Mouse (Mus musculus): Measurements from ENCODE around the gene Psmb9.
A peak's percentile ranks its signal among the peaks of the same experiment; 100 is the strongest.
"Not testable (repeated sequence)": the region's sequence is repeated elsewhere in the genome, so short reads cannot be mapped to it uniquely, and the experiment has no call there.

Psmb9 gene

DNA sequence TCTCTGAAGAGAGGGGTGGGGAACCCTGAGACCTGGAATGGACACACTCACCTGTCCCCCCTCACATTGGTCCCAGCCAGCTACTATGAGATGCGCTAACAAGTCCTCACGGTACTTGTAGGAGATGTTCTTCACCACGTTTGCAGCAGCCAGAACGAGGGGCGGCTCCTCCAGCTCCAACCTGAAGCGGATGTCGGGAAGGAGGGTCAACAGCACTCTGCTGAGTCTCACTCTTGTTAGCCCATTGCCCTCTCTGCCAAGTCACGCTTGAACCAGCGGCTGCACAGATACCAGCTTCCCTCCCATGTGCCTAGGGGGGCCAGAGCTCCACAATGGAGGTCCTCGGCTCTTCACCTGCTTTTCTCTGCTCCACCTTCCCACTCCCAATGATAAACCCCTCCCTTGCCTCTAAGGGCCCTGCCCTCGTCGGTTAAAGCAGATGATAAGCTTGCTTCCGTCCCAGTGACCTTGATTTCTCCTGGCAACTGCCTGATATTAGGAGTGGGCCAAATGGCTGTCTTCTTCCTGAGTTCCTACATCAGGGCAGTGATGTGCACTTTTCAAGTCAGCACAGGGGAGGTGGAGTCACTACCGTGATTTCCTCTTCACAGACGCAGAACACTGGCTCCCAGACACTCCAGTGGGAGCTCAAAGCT is 3.9 kb downstream of the Psmb9 start:
- DNase-seq, result peak in 1 of 2 experiments; percentile 1

DNA sequence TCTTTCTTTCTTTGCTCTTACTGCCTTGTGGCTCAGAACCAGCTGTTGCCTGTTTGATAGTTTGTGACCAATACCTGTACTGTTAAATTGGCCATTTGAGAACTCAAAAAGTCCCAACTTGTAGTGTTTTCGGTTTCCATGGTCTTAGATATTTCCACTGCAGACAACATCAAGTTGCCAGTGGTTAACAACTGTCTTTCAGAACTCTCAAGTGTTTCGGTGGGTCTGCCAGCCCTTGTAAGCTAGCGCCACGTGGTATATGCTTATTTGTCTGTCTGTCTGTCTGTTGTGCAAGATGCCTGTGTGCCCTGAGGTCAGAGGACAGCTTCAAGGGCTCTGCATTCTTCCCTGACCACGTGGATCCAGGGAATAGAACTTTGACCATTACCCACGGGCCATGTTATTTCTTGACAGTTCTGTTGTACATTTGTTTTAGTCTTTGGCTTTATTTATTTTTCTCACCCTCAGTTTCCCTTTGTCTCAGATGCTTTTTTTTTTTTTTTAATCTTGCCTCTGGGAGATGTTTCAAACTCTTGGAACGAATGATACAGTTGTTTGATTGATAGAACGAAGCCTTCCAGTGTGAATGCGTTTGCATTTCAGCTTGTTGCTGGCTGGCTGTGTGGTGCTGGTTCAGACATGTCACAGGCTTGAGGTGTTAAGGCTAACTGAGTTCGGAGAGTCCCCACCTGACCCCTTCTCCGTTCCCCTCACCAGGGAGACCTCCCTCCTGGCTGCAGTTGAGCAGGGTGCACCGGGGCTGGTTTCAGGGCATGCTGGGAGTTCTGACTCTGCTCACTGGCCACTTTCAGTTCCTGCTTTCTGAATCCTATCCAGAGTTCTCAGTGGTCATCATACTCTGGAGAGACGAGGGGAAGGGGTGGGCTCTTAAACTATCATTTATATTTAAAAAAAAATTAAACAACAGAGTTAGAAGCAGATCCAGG is 7.4 kb downstream of the Psmb9 start:
- no peak for DNase-seq

DNA sequence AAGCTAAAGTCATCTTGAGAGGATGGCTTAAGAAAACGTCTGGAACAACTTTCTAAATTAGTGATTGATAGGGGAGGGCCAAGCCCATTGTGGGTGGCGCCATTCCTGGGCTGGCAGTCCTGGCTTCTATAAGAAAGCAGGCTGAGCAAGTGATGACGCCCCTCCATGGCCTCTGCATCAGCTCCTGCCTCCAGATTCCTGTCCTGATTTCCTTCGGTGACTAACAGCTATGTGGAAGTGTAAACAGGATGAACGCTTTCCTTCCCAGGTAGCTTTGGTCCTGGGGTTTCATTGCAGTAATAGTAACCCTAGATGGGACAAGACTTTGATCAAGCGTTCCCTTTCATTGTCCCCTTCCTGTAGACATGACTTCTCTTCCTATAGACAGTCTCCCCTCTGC is 8.5 kb downstream of the Psmb9 start:
- DNase-seq, result no peak

DNA sequence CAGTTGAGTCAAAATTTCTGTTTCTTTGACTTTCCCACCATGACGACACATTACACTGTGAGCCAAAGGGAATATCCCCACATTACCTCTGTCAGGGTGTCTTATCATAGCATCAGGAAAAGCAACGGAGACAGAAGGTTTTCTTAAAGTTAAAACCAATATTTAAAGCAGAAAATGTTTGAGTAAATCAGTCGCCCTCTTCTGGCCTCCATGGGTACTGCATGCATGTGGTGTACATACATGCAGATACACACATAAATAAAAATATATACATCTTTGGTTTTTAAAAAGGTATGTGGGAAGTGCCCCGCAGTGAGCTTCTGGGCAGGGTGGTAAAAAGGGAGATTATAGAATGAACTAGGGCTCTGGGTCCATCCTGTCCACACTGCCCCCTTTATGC is 10.4 kb downstream of the Psmb9 start:
- DNase-seq, result no peak

DNA sequence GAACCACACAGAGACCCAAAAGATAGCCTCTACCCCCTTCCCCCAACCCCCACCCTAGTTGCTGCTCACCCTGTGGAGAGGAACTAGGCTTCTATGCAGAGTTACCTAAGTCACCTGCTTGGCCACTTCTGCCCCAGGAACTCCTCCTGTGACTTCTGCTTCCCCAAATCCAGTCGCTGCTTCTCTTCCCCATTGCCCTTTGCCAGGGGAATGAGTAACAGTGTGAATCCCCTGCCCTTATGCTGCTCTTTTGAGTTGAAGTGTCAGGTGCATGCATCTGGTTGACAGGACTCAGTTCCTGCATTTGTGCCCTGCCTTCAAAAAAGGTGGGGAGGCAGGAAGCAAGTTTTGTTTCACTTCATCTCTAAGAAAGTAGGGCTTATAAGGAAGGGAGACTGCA is 13.5 kb downstream of the Psmb9 start:
- DNase-seq, result peak in 1 of 2 experiments; percentile 30

DNA sequence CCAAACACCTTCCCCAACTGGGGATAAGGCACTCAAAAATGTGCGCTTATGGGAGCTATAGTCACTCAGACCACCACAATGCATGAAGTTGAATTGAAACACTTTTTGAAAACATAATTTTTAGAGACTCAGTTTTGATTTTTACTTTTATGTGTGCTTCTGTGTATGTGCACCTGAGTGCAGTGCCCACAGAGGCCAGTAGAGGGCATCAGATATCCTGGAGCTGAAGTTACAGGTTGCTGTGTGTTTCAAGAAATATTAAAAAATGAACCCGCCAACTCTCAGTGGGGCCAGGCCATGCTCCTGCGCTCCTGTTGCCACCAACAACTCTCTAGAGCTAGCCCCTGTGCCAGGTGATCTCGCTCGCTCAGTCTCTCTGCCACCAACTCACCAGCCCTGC is 15.0 kb downstream of the Psmb9 start:
- DNase-seq, result no peak

DNA sequence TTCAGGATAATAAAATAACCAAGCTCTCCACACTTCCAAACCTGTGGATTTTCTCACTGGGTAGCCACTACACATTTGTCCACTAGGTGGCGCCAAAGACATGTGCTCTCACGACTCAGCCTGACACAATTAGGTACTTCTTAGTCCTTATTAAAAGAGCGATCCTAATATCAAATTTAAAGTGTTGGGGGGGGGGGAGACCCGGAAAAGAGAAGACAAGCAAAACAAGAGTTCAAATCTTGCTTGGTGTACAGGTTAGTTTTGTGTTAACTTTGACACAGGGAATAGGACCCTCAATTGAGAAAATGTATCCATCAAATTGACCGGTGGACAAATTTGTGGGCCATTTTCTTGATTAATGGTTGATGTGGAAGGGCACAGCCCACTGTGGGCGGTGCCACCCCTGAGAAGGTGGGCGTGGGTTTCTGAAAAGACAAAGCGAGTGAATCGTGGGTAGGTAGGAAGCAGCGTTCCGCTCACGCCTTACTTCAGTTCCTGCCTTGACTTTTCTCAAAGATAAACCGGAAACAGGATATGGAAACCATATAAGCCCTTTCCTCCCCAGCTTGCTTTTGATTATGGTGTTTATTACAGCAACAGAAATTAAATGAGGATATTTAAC is 16.6 kb downstream of the Psmb9 start:
- peak; percentile 80 to 83 for DNase-seq

DNA sequence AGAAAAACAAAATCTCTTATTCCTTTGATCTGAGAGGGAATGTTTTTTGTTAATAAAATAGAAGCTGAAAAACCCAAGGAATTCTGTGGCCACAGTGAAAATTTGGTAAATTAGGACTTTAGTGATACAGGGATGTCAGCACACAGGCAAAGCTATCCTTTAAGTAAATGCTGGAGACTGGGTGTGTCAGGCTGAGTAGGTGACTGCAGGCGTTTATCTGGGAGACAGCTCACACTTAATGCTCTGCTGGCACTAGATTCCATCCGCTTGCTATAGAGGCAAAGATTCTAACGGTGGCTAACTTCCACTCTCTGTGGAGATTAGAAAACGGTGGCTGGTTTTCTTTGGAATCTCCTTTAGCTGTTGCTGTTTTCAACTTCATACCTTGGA is 17.1 kb downstream of the Psmb9 start:
- DNase-seq, result no peak

DNA sequence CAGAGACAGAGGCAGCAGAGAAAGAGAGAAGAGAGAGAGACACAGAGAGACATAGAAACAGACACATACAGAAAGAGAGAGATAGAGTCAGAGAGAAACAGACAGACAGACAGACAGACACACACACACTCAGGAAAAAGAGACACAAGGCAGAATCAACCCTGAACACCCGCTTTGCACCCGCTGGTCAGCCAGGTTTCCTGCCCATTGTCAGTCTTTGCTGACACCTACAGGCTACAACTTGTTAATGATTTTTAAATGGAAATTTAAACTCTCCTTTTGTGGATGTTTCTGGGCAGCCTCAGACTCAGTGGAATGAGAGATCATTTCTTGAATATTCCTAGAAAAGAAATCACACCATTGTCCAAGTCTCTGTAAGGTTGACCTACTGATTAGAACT is 18.3 kb downstream of the Psmb9 start:
- DNase-seq, result no peak

DNA sequence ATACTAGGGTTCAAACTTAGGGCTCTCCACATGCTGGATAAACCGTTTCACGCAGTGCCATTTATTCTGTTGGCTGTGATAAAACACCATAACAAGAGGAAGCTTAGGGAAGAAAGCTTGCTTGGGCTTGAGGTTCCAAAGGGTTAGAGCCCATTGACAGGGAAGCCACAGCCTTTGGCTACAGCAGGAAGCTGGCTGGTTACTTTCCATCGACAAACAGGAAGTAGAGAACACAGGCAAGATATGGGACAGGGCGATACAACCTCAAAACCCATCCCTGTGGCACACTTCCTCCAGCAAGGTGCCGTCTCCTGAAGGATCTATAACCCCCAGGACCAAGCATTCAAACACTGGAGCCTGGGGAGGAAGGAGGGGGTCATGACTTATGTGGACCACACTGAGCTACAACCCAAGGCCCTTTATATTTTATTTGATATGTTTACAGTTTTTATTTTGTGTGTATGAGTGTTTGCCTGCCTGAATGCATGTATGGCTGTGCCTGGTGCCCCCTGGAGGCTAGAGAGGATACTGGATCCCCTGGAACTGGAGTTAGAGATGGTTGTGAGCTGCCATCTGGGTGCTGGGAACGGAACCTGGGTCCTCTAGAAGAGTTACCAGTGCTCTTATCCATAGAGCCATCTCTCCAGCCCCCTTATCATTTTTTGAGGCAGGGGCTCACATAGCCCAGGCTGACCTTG is 22.4 kb downstream of the Psmb9 start:
- DNase-seq, result no peak

DNA sequence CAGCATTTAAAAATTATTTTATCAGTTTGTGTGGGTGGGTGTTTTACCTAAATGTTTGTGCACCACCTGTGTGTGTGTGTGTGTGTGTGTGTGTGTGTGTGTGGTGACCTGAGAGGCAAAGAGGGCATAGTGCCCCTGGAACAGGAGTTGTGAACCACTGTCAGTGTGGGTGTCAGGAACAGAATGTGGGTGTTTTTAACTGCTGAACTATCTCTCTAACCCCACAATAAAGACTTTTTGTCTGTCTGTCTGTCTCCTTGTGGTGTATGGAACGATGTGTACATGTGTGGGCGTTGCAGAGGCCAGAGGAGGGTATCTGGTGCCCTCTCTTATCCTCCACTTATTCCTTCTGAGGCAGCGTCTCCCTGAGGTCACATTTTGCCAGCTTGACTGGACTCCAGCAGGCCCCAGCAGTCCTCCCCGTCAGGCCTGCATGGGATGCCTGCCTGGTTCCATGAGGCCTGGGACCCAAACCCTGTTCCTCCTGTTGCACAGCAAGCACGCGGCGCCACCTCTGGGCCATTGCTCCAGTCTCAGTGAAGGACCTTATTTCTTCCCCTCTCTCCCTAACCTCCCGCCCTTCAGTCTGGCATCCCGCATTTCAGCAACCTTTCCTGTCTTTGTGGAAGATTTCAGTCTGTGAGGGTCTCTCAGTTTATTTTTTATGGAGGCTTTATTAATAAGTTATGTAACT is 23.2 kb downstream of the Psmb9 start:
- peak; percentile 56 to 67 for DNase-seq

DNA sequence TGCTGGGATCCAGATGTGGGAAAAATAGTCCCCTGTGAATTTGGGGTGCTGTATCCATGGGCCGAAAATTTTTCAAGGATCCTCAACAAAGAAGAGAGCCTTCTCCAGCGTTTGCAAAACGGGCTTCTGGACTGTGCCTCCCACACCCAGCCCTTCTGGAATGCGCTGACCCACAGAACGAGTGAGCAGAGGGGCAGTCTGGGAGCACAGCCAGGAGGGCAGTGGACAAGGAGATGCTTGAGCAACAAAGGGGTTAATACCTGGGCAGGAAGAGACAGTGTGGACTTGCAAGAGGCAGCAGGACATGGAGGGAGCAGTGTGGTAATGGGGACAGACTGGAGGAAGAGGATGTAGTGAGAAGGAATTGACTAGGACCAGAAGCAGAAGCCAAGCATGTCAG is 32.0 kb downstream of the Psmb9 start:
- DNase-seq, result no peak

DNA sequence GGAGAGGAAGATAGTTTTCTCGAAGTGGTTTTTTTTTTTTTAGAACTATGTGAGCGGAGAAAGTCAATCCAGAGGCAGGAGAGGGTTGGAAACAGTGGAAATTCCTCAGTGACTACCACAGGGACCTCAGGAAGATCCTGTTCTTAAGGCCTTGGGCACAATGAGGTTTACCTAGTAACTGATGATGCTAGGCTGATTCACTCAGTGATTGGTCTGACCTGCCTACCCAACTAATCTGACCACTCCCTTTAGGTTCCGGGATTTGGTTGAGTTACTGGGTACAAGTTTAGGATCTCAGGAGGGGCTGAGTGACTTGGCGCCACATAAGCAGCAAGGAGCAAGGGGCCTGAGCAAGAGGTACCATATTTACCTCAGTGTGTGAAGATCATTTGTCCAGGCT is 34.6 kb downstream of the Psmb9 start, which contains the start of gene H2-DMb1:
Gene H2-DMb1, plus strand, starts transcription at position 150 of the 400 bp plus-strand sequence.
- peak; percentile 38 to 65 for DNase-seq

DNA sequence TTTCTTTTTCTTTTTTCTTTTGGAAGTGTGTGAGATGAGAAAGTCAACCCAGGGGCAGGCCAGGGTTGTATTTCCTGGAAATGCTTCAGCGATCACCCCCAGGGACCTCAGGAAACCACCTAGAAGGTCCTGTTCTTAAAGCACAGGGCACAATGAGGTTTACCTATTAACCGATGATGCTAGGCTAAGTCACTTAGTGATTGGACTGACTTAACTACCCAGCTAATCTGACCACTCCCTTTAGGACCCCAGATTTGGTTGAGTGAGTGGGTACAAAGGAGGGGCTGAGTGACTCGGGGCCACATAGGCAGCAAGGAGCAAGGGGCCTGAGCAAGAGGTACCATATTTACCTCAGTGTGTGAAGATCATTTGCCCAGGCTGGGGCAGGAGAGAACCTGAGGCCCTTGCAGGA is 42.6 kb downstream of the Psmb9 start:
- DNase-seq, result peak; percentile 62 to 68

DNA sequence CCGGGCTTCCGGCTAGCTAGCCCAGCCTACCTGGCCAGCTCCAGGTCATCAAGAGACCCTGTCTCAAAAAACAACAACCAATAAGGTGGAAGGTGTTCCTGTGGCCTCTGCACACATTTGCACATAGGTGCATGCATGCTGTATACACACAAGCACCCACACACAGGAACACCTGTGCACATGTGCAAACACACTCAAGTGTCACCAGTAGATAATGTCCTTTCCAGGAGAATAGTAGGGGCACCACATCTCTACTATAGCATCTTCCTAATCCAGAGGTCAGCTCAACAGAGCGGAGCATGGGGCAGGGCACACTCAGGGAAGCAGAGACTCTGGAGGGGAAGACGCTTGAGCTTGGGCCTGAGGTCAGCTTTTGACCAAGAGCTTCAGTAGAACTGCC is 43.3 kb downstream of the Psmb9 start:
- DNase-seq, result not testable (repeated sequence)

DNA sequence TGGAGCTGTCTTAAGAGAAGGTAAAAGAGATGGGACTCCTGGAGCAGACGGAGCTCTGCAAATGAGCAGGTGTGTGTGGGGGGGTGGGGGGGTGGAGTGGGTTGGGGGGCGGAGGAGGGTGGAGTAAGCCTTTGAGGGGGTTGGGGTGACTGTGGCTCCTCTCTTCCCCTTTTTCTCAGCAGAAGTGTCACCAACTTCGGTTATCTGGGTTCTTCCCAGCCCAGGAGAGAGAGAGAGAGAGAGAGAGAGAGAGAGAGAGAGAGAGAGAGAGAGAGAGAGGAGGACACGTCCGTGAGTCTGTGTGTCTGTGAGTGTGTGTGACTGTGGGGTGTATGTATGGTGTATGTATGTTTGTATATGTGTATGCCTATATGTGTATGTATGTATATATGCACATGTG is 44.1 kb downstream of the Psmb9 start:
- DNase-seq, result no peak

DNA sequence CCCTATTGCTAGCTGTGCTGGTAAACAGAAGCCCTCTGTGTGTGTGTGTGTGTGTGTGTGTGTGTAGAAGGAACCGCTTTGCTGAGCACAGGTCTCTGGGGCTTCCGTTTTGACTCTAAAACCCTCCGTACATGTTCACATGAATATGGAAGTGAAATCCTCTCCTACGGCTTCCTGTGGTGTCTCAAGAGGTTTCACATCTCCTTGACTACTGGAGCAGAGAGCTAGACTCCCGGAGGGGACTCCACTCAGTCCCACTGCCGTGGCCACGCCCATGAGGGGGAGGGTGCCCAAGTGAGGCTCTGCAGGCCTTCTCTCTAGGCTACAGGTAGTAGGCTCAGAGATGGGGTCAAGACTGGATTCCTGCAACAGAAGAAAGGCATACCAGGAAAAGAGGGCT is 44.5 kb downstream of the Psmb9 start, which contains the start of gene H2-DMb2:
Gene H2-DMb2, plus strand, starts transcription at position 275 of the 400 bp plus-strand sequence.
- peak; percentile 92 to 94 for DNase-seq

DNA sequence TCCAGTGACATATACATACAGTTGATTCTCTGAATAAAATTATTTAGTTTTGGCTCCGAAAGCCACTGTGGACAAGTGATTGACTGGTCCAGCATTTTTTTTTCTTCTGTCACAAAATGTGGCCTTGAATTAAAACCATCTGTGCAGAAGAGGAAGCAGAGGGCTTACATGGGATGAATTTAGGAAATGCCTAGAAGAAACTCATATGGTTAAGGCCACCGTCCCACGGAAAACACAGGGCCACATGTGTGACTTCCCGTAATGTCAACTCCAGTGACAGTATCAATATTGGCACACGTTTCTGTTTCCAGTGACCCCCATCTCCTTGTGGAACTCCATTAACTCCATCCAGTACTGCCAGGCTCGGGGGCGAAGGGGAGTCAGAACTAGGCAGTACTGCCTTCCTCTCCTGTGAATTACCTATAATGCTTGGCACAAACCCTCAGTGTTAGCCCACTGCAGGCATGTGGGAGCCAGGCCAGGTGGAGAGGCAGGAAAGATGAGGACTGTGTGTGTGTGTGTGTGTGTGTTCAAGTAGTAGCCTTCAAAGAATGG is 45.0 kb downstream of the Psmb9 start:
- DNase-seq, result no peak

DNA sequence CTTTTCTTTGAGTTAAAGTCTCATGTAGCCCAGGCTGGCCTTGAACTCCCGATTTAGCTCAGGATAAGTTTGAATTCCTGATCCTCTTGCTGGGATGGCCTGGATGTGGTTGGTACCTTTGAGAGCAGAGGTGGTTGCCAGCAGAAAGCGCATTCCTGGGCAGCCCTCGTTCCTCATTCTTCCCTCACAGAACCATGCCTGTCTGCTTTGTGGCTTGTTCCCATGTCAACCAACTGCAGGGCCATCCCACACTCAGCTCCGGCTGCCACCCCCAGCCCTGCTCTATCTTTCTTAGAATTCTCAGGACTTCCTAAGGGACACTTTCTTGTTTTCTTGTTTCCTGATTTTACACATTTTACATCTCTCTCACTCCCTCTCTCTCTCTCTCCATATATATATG is 46.1 kb downstream of the Psmb9 start:
- no peak for DNase-seq

DNA sequence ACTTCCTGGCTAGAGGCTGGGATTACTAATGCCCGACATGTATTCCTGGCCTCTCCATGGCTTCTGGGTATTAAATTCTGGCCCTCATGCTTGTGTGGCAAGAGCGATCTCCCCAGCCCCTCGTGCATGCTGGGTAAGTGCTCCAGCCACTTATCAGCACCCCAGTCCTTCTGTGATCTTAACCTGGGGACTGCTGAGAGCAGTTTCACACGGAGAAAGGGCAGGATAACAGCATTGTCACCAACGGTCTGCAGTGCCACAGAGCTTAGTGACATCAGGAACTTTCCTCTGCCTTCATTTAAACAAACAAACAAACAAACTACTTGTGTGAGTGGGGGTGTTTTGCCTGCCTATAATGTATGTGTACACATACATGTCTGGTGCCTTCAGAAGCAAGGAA is 47.3 kb downstream of the Psmb9 start:
- no peak for DNase-seq

DNA sequence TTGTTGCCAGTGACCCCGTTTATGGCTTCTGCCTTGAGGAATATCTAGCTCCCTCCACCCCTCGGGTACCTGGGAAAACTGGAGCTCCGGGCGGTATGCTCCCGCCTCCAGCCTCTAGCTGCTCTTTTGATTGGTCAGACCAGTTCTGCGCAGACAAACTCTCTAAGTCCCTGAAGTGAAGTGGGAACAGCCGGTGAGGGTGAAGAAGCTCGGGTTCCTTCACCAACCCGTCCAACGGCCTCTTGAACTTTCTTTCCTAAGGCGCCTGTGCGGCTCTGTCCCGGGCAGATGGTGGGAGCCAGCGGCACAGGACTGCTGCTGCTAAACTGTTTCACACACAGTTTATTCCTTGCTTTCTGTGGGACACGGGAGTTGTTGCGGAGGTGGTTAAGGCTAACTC is 48.1 kb downstream of the Psmb9 start:
- no peak for DNase-seq

DNA sequence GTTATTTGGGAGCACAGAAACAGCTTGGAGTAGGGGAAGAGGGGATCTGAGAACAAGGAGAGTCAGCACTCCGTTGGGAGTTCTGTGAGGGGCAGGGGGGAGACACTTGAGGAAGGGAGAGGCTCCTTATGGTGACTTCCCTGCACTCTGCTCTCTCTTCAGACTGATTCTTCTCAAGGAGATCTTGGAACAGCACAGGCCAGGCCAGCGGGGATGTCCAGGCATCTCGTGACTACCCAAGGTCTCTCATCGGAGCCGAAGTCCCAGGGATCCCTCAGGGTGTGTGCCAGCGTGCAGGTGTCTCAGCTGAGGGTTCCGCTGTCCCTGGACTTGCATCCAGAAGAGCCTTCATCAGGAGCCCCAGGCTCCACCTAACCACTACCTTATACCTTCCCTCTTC is 48.9 kb downstream of the Psmb9 start:
- no peak for DNase-seq

Measured in spleen, adult 18-20 months (tissue).